Mouse (Mus musculus): Measurements from ENCODE around the gene Vtcn1.

DNA sequence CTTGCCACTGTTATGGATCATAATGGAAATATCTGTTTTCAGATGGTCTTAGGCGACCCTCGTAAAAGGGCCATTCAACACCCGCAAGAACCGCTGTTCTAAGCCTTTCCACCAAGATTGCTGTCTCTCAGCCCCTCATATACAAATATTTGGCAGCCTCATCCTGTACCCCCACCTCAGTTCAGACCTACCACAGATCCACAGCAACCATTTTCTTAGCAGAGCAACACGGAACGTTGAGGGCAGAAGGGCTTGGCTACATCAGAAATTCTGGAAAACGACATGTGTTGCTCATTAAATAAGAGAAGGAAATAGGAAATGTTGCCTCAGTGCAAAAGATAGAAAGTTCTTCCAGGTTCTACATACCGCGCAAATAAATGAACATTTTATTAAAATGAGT, 85.8 kb downstream of the Vtcn1 start:
- TF ChIP-seq CTCF (IDR thresholded peaks at IDR 0.05; ENCODE audit: control insufficient read depth, insufficient read depth, insufficient read length) (no peak), MAX (IDR thresholded peaks at IDR 0.05) (no peak), USF1 (IDR thresholded peaks at IDR 0.05; ENCODE audit: low read depth) (no peak), MYOD1 (IDR thresholded peaks at IDR 0.05; ENCODE audit: control insufficient read depth, insufficient read length, low read depth) (no peak), MYOG (IDR thresholded peaks at IDR 0.05; ENCODE audit: control insufficient read depth, extremely low read depth, insufficient read length) (no peak), FOSL1 (IDR thresholded peaks at IDR 0.05; ENCODE audit: insufficient read depth, low read length, poor library complexity, severe bottlenecking) (no peak), CEBPB (IDR thresholded peaks at IDR 0.05; ENCODE audit: low read depth) (no peak)
